Mouse (Mus musculus) cerebellum, adult 2 months (tissue): ENCODE data around the gene Znrf3.

ENCODE experiments used
- CTCF ChIP-seq: fragments of 200-500 bp; IDR thresholded peaks from 2 replicates; pipeline ENCODE4 v1.5.1; 2011; ENCODE audit warnings: low read depth, mild to moderate bottlenecking, control low read depth, low read length, moderate library complexity, borderline replicate concordance; ENCODE audit not compliant: insufficient read depth
- POLR2A ChIP-seq: fragments of 200-500 bp; IDR thresholded peaks from 2 replicates; pipeline ENCODE4 v1.6.1; 2011; ENCODE audit warnings: low read length, control low read depth, borderline replicate concordance; ENCODE audit not compliant: insufficient read depth

GRCm38 (mm10) chr11:5421506-5422251 is 23.0 kb downstream of the Znrf3 start:
- TF ChIP-seq CTCF, result no peak
- TF ChIP-seq POLR2A, result no peak
